Mouse (Mus musculus) mesoderm, embryonic 11.5 days (tissue): ENCODE results near the gene Chd2.

Source experiments
- DNase-seq: peaks from one replicate; pipeline ENCODE4 v3.0.0-alpha.2; 2012; ENCODE audit warnings: low read depth, low spot score

Chd2 gene

DNA sequence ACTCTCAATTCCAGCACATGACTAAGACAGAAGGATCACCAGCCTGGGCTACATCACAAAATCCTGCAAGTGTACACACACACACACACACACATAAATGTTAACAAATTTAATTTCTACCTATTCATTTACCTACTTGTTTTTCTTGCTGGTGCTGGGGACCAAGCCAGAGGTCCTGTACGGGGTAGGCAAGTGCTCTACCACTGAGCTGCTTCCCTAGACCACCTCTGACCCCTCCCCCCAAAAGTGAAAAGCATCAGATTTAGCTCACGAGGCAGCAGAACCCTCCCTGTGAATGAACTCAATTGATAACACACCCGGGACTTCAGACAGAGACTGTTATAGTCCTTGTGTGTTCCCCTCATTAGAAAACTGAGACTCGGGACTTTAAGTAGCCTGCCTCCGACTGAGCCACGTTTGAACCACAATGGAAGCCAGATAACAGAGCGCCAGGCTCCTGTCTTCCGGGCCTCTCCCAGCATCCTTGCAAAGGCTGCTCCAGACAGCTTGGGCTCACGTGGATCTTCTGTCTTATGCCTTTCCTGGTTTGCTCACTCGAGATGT, 19.9 kb upstream of the Chd2 start:
- no peak for DNase-seq

DNA sequence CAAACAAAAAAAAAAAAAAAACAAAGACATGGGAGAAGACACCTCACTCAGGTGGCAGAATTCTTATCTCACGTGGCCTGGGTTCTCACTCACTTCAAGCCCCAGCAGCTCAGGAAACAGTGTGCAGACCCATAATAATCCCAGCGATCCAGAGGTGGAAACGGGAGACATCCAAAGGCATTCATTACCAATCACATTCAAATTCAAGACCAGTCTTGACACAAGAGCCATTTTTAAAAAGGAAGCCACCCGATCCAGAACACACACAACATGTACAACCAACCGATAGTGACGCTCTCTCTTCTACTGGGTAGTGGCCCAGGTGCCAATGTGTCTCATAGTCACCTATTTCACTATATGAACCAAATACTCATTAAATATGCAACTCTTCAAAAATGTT, 19.2 kb upstream of the Chd2 start:
- DNase-seq, result no peak

DNA sequence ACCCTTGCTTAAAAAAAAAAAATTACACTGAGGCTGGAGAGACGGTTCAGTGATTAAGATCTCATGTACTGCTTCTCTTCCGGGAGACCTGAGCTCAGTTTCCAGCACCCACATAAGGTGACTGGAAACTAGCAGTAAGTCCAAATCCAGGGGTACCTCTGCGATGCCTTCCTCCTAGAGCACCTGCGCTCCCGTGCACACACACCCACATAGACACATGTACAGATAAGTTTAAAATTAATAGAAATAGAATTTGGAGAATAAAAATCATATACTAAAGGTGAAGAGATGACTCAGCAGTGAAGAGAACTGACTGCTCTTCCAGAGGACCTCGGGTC, 18.2 kb upstream of the Chd2 start:
- no peak for DNase-seq

DNA sequence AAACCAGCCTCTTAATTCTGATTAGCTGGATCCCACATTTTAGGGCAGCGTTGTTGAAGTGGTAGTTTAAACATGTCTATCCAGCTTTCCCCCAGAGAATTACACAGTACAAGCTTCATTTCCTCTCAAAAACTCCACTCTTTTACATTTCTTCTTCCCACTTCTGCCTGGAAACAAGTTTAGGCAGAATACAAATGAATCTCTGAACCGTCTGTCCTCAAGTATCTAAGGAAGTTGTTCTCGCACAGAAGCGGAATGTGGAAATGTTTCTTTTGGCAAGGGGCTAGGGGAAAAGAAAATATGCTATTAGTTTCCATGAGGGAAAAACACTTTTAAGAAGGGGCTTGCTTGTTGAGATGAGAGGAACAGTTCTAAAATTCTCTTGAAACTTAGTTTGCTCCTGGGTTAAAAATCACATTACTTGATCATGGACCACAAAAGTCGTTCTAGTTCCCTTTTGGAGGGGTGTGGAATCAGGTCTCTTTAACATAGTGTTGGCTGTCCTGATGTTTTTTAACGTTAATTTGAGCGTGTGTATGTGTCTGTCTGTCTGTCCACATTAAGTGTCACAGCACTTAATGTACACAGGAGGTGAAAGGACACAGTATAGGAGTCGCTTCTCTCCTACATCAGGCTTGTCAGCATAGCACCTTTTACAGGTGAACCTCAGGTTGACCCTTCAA, 17.7 kb upstream of the Chd2 start:
- no peak for DNase-seq

DNA sequence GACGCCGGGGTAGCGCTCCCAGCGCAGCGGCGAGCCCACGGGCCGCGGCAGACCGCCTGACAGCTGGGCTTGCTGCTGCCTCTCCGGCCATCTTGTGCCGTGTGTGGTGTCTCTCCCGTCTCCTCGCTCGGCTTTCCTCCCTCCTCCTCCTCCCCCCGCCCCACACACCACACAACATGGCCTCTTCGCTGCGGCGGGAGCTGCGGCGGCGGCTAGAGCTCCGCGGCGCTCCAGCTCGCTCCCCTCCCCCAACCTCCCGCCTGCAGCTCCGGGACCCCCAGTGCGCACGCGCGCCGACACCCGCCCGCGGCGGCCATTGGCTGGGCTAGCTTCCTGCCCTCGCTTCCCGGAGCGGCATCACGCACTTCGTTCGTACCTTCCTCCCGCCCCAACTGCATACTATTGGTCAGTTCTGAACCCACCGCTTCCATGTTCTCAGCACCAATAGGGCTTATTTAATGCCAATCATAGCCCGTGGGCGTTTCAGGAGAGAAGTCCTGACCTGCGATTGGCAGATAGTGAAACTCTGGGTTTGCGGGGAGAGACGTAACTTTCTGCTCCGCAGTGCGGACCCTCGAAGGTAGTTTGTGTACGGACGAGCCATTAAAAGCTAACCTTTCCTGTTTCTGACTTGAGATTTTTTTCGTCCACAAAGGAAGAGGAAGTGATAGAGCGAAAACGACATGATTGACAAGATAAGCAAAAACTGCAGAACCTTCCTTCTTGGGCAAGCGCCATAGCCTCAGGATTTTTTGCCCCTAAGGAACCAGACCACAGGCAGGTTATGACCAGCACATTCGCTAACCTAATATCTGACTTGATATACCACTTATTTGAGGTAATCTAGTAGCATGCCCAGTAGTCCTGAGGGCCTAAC, 16.9 kb upstream of the Chd2 start:
- DNase-seq, result peak; percentile 100

DNA sequence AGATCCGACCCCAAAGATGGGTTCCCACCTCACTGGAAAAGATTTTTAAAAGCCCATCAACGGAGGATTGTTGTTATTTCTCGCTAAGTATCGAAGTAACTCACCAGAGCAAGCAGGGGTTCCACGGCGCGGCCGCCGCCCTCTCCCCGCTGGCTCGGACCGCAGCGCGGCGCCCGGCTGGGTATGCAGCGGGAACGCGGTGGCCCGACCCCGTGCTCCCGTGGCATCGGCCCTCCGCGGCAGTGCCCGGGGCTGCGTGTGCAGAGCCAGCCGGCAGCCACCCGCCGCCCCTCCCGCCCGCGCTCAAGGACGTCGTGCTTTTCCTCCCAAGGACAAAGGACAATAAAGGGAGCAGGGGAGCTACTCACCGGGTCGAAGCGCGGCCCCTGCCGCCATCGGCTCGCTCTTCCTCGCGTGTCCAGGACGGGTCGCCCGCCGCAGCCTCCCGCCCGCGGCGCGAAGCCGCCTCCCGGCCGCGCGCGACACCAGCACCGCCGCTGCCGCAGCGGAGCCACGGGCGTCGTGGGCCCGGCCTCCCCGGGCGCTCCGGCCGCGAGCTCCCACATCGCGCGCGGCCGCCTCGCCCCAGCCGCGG, 16.1 kb upstream of the Chd2 start:
- no peak for DNase-seq

DNA sequence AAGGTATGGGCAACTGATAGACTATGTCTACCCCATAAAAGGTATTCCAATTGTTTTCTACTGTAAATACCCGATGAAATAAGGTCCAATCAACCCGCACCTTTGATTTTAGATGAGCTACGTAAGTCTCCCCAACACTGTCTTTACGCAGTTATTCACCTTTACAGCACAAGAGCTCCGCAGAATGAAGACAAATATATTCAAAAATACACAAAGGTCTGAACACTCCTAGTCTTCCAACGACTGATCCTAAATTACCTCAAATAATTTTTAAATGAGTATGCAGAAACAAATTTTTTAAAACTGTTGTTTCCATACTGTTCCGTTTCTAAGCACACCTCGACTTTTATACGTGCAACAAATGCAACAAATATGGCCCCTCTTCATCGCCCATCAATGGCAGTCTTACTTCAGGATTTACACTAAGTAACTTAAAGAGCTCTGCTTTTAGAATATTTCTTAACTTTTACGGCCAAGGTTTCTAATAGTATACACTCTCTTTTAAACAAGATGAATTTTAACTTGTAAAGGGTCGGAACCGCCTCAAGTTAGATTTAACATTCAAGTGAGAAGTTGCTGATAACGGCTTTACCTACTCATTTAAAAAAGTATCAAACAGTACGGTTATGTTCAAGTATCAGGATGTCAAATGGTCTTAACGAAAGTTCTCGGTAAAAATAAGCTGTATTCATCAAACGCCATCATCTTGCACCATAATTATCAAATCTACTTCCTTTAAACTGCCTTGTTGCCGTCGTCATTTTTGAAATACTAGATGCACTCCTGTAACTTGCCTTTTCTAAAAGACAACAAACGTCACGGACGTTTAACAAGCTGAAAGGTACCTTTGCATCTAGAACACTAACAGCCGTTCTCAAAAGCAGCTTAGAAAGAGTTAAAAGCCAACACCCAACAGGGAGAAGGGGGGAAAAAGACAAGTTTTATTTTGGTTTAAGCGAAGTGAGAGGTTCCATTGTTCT, 15.3 kb upstream of the Chd2 start:
- no peak for DNase-seq

DNA sequence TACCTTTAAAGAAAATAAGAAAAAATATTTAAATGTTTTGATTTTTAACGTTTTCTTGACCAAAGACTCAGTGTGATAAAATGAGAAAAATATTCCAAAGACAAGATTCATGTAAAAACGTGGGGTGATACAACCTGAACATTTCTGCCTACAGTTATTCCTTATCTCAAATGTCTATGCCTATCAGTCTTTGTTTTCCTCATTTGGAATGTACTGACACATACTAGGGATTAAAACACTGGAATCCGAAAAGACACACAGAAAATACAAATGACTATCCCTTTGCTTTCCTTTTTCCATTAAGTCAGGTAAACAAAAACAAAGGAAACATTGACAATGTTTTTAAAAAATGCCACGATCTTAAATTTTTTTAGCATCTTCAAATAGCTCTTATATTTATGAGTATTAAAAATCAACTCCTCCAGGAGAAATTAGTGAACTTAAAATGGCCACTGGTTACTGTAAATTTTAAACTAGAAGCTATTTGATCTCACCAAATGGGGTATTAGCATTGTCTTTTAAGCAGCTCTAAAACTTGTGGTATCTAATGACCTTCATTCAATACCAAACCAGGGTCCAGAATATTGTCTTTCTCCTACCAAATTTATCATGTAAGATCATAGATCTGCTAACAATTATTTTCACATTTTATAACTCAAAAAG, 14.4 kb upstream of the Chd2 start:
- no peak for DNase-seq

DNA sequence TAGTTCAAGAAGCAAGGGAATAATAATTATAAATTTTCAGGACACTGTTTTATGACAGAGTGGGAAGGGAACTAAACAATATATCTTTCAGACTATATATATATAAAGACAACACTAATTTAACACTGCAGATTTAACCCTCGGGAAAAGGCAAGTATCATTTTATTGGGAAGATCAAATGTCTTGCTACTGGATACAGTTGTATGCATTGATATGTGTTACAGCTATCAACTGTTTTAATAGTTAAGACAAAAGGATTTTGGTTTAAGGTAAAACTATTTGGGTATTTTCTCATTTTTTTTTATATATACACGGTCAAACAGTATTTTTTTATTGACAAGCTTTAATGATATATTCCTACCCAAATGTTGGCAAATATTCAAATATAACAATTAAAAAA, 13.2 kb upstream of the Chd2 start:
- DNase-seq, result no peak

DNA sequence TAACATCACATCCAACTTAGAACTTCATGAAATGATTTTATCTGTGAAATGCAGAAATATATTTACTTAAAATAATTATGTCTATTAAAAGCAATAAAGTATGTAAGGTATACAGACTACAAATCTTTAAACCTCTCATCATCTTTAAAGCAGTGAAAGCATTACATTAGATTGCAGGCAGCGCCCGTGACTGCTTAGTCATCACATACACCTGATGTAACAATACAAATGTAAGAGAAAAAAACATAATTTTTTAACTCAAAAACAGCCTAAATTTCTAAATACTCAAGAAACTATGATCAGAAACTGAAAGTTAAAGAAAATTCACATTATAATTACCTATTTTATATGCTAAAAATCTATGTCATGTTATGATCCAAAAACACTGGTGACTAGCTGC, 11.5 kb upstream of the Chd2 start:
- DNase-seq, result no peak

DNA sequence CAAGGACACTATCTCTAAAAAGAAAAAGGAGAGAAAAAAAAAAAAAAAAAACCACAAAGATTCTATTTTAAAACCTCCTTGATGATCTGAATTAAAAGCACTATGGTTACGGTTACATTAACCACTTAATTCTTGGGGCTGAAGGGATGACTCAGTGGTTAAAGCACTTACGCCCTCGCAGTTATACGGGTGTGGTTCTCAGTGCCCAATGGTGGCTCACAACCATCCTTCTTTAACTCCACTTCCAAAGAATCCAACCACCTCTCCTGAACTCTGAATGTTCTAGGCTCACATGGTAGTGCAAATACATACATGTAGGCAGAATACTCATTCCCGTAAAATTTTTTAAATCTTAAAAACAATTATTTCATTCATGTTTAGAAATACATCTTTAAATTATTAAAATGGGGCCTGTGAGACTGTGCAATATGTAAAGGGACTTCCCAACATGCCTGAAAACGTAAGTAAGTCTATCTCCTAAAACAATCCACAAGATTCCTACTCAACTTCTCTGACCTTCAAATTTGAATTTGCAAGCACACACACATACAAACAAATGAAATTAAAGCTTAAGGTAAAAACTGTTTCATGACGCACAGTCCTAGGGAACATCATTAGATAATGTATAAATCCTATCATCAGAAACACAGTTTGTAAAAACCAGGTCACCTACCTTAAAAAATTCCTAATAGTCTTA, 10.6 kb upstream of the Chd2 start:
- DNase-seq, result no peak

DNA sequence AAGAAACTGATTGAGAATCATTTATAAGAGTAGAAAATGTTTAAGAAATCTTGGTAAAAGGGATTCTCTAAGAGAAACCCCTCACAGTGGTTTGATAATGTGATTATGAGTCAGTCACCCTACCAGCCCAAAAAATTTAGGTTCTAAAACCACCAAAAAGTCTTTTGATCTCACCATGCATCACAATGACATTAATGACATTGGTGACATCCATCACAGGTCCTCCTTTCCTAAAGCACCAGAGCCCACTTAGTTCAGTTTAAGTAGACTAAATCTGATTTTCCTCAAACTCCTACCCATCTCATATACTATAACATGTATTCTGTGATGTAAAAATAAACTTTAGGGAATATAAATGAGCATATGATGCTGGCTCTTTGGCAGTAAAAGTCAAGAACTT, 9.7 kb upstream of the Chd2 start:
- no peak for DNase-seq

DNA sequence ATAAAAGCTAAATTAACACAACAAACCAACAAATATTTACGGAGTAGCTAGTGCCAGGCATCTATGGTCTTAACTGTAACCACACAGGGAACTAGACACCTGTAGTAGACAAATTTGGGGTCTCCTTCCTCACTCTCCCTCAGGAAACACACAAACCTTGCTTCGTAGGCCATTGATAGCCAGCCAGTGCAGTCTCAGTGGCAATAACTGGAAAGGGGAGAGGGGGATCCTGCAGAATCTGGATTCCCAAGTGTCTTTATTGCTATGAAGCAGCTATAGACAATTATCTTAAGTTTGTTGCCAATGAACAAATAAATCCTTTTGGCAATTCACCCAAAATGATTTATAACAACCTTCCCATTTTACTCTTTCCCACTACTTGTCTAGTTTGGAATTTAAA, 6.4 kb upstream of the Chd2 start:
- DNase-seq, result no peak

DNA sequence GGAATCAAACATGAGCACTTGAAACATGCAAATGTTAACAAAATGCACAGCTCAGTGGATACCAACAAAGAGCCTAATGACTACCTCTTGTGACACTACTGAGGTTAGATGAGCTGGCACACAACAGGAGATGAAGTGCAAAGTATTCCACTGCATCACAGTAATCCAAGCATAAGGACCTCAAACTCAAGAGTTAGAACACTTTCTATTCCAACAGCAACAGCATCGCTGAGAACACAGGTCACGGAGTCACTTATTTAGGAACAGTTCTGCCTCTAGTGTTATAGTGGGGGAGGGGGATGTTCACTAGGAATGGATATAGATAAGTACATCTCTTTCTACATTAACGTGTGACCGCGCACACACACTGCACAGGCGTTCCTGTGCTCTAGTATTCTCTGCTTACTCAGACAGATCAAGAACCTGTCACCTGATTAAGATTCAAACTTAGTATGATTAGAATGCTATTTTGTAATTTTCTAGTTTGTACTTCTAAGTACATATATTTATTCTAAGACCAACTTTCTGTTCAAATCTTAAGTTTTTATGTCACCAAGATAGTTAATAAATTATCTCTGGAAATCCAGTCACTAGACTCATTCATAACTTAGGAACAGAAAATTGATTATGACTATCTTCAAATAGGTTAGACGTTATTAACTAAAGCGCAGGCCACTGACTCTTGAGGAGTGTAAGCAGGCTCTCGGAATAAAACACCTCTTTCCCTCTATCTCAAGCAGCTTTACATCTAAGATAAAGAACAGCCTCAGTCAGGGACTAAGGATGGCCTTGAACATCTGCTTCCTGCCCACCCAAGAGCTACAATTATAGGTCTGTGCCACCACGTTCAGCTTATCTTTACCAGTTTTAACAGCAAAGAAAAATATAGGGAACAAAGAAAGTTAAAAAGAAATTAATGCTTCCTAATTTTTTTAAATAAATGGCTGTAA, 5.2 kb upstream of the Chd2 start:
- no peak for DNase-seq

DNA sequence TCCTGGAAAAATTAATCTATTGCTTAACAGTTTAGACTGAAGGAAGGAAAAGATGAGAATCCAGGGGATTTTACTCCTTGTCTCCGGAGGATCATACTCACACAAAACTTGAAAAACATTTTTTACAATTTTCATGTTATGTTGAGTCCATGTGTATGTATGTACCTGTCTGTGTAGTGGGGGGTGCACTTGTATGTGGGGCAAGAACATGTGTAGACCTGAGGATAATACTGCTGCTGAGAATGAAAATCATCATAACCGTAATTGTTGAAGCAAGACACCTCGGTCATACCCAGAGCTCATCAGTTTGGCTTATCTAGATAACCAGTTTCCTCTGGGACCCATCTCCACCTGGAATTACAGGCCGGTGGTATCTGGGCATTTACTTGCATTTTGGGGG, 3.4 kb upstream of the Chd2 start:
- DNase-seq, result no peak

DNA sequence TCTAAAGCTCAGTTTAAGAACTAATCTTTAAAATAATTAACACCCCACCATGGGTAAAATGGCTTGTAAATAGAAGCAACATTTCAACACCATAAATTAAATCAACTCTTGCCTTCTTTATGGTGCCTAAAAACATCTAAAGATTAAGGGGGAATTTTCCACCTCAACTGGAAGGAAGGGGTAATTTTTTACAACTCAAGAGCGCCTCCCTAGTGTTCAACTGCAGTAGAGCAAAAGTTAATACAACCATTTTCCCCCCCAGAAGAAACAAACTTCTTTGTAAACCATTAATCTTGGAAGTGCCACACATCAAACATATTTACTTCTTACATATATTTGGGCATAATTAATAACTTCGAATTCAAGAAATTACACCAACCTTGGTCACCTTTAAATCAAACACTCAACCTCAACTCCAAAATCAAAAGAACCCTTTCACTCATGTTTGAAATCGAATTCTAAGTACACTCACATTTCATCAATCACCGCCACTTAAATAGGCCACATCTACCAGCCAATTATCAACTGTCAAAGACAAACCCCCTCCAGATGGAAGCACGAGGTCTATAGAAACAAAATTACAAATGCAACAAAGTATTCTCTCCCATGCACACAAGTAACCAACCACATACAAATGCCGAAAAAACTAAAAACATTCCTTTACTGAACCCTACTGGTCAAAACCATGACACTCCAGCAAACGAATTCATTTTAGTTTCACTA, 662 bp upstream of the Chd2 start:
- no peak for DNase-seq

DNA sequence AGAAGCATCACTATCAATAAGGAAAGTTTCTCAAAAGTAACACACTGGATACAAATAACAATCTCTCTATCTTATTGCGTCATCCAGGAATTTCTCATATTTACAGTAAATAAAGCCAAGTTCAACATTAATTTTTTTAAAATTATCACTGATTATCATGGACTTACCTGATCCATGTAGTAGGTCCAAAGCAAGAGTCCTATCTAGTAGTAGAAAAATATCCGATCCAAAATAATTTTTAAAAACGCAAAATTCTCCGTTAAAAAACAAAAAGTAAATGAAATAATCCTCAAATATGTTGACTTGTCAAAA, 595 bp downstream of the Chd2 start:
- no peak for DNase-seq

DNA sequence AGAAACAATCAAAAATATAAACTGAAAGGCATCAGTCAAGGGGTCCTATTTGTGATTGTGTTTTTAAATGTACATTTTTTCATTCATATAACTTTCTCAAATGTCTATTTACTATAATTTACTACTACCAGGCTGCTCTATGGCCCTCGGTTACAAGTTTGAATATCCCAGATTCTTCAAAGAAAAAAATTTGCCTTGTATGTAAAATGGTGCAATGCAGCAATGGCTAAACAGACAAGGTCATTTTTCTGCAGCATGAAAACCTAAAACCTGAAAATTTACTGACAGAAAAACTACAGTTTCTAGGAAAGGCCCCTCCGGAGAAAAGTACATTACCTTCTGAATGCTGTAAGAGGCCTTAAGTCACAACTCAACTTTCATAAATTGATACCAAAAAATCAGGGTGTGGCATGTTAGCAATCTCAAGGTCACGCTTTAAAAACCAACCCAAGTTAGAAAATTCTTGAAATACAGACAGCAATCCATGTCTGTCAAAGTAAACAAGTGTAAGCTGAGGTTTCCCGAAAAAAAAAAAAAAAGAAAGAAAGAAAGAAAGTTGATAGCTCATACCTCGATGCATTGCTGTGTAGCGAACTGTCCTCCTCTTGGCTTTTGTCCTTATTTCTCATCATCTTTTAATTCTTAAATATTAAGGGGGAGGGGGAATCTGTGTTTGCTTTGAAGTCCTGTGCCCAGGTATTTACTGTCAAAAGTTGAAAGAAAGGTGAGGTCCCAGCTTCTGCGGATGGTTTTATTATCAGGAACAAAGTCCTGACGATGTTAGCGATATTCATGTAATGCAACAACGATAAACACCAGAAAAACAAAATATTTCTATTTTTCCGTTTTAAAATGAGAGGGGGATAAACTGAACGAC, 1.2 kb downstream of the Chd2 start:
- no peak for DNase-seq
